Mouse (Mus musculus): ENCODE data around the gene Hagh. TPM values are rescaled to one million over a fixed set of nuclear protein-coding genes. Genes with fewer than 3 reads are reported as not detected.

Gene Hagh
- total RNA-seq (2015; ENCODE audit: low replicate concordance) (191 and 222 TPM in 2 replicates), total RNA-seq (2017; ENCODE audit: low replicate concordance) (223 and 230 TPM in 2 replicates)

- no peak for ATAC-seq (replicated peaks; ENCODE audit: low FRiP score, poor library complexity, severe bottlenecking)
Observed at GRCm38 (mm10) chr17:24839842-24840241, at the start of gene Hagh. TSS of gene Hagh (plus strand) at chr17:24840143.

- ATAC-seq (replicated peaks; ENCODE audit: low FRiP score, poor library complexity, severe bottlenecking) = no peak; the same call in 1 of the 2 replicates
Observed at GRCm38 (mm10) chr17:24792190-24792589, 47.8 kb upstream of the Hagh start.

GRCm38 (mm10) chr17:24794791-24795190, 45.2 kb upstream of the Hagh start:
- no peak for ATAC-seq (replicated peaks; ENCODE audit: low FRiP score, poor library complexity, severe bottlenecking)

DNA sequence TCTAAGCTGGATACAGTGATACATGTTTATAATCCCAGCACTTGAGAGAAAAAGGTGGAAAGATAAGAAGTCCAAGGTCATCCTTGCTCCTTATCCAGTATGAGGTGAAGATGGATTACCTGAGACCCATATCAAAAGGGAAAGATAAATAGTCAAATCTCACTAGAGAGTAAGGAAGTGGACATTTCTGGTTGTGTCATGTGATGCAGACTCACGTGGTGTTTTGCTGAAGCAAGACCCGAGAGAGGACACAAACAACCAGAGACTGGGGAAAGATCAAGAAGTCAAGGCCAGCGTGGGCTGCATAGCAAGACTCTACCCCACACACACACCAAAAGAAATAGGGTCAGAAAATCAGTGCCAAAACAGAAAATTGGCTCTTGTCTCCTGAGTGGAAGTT, 43.0 kb upstream of the Hagh start:
- no peak for ATAC-seq (replicated peaks; ENCODE audit: low FRiP score, poor library complexity, severe bottlenecking)

DNA sequence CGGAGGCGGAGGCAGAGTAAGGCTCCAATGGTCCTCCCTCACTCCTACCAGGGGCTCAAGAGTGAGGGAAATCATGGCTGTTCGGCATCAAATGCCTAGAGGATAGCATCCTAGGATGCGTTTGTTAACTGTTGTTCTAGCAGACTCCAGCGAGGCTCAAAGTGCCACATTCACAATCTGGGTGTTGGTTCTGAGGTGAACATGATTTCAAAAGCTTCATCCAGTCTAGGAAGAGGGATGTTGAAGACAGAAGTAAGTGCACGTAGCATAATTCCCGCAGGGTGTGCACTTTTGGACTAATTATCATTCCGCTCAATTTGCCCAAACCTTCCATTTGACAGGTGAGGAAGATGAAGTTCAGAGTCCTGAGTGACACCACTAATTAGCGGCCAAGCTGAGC, 41.7 kb upstream of the Hagh start:
- no peak for ATAC-seq (replicated peaks; ENCODE audit: low FRiP score, poor library complexity, severe bottlenecking)

DNA sequence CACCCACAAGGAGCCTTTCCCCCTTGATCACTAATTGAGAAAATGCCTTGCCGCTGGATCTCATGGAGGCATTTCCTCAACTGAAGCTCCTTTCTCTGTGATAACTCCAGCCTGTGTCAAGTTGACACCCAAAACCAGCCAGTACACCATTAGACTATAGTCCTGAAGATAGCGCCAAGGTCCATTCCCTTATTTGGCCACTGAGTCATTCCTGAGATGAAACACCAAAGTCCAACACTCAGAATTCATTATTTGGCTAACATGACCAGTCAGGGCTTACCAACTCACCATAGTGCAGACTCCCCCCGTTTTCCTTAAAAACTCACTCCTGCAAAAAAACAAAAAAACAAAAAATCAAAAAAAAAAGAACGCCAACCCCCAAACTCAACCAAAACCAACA, 40.5 kb upstream of the Hagh start:
- ATAC-seq (replicated peaks; ENCODE audit: low FRiP score, poor library complexity, severe bottlenecking) = no peak

DNA sequence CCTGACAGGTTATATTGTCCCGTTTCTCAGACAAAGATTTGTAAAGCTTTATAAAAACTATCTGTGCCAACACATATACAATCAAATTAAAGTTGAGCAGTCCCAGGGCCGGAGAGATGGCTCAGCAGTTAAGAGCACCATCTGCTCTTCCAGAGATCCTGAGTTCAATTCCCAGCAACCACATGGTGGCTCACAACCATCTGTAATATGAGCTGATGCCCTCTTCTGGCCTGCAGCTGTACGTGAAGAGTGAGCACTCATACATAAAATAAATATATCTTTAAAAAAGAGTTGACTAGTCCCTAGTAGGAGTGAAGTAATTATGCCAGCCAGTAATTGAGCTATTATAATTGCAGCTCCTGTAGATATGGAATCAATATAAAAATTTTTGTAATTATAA, 39.4 kb upstream of the Hagh start:
- no peak for ATAC-seq (replicated peaks; ENCODE audit: low FRiP score, poor library complexity, severe bottlenecking)

DNA sequence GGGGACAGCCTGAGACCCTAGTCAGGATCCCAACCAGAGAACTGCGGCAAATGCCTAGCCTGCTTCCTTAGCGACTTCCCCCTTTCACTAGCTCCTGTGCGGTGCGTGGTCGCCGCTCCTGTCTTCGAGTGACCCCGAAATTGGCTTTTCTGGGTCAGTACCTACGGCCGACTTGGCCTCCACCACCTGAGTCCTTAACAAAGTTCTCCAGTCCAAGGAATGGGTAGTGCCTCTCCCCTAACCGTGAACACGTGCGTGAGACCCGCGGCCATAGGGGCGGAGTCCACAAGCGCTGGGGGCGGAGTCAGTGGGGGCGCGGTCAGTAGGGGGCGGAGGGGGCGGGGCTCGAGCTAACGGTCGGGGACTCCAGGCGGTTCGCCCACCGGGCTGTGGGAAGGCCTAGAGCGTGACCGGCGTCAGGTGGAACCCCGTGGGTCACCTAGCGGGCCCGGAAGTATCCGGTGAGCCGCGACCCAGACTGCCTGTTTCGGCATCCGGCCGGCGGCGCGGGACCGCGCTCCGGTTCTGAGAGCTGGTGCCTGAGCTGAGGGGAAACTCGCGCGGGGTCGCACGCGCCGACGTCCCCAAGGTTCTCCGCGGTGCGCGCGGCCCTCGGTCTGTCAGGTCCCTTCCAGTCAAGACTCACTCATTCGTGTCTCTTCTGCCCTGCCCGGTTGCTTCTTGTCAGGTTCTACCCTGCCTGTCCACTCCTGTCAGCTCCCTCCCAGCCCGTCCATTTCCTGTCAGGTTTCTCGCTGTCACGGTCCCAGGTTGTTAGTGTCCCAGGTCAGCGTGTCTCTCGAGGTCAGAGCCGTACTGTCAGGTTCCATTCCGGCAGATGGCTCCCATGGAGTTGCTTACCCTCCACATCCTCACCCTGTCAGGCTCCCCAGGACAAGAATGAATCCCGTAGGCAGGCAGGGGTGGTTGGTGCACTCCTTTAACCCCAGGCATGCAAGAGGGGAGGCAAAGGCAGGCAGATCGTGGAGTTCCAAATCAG, 35.7 kb upstream of the Hagh start, which contains the start of gene Meiob:
Meiob (plus strand) TSS at position 338 of the 1,000 bp plus-strand sequence.
- ATAC-seq (replicated peaks; ENCODE audit: low FRiP score, poor library complexity, severe bottlenecking) = peak; percentile 89

GRCm38 (mm10) chr17:24811211-24811610, 28.7 kb upstream of the Hagh start:
- ATAC-seq (replicated peaks; ENCODE audit: low FRiP score, poor library complexity, severe bottlenecking) = no peak

DNA sequence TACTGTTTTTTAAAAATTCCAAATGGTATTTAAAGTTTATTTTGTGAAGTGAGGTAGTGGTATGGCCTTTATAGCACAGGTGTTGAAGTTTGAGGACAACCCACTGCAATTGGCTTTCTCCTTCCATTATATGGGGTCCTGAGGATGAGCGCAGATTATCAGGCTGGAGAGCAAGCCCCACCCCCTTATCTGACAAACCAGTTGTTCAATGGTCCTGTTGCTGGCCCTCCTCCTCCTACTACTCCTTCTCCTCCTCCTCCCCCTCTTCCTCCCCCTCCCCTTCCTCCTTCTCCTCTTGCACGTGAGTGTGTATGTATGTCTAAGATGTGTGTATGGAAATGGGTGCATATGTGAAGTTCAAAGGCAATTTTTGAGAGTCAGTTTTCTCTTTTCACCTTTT, 27.7 kb upstream of the Hagh start:
- peak; percentile 55 for ATAC-seq (replicated peaks; ENCODE audit: low FRiP score, poor library complexity, severe bottlenecking)

- peak; percentile 65 for ATAC-seq (replicated peaks; ENCODE audit: low FRiP score, poor library complexity, severe bottlenecking)
Observed at GRCm38 (mm10) chr17:24815256-24815655, 24.7 kb upstream of the Hagh start.

- no peak for ATAC-seq (replicated peaks; ENCODE audit: low FRiP score, poor library complexity, severe bottlenecking)
Observed at GRCm38 (mm10) chr17:24817503-24817902, 22.4 kb upstream of the Hagh start.

DNA sequence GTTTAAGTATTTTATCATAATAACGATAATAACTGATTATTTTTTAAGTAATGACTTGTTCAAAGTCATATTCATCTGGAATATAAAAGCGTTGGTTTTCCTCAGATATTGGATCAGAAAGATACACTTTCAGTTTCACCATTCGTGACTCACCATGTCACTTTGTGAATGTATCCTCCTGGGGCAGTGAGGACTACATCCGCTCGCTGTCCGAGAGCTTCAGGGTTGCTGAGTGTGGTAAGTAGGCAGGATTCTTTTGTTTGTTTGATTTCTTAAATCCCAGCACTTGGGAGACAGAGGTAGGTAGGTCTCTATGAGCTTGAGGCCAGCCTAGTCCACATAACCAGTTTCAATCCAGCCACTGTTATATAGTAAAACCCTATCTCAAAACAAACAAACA, 21.8 kb upstream of the Hagh start:
- no peak for ATAC-seq (replicated peaks; ENCODE audit: low FRiP score, poor library complexity, severe bottlenecking)

GRCm38 (mm10) chr17:24819469-24819868, 20.5 kb upstream of the Hagh start:
- no peak for ATAC-seq (replicated peaks; ENCODE audit: low FRiP score, poor library complexity, severe bottlenecking)

- ATAC-seq (replicated peaks; ENCODE audit: low FRiP score, poor library complexity, severe bottlenecking) = no peak
Observed at GRCm38 (mm10) chr17:24821351-24822280, 18.3 kb upstream of the Hagh start.

GRCm38 (mm10) chr17:24840341-24840740, 398 bp downstream of the Hagh start:
- ATAC-seq (replicated peaks; ENCODE audit: low FRiP score, poor library complexity, severe bottlenecking) = no peak

DNA sequence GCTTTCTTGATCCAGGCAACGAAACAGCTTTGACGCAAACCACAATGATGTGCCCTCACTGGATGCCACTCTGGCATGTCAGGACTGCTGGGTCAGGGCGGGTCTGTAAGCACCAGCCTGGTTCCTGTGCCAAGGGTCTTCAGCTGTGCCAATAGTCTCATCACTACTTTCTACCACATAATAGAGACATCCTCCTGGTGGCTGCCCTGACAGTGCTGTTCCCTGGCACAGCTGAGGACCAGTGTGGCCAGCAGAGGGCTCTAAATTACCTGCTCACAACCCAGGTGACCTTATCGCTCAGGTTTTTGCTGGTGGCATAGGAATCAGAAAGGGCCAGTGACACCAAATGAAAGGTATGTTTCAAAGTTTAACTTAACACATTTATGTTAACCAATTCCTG, 1.2 kb downstream of the Hagh start:
- peak; percentile 85 for ATAC-seq (replicated peaks; ENCODE audit: low FRiP score, poor library complexity, severe bottlenecking)

- ATAC-seq (replicated peaks; ENCODE audit: low FRiP score, poor library complexity, severe bottlenecking) = peak; percentile 79
Observed at GRCm38 (mm10) chr17:24842631-24843030, 2.7 kb downstream of the Hagh start.

DNA sequence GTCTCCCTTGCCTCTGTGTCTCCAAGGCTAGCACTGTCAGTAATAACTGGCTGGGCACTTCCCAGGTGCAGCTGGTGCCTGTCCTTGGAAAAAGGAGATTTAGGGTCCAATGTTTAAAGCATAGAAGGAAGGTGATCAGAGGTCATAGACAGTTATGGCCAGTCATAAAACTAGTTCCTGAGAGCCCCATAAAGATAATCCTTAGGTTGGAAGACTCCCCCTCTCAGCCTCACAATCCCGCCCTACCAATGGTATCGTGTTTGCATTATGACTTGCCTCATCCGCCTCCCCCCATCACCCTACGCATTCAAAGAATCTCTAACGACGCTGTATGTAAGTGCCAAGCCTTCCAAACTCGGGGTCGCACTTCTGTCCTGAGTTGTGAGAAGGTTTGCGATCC, 4.6 kb downstream of the Hagh start:
- no peak for ATAC-seq (replicated peaks; ENCODE audit: low FRiP score, poor library complexity, severe bottlenecking)

GRCm38 (mm10) chr17:24847386-24847785, 7.4 kb downstream of the Hagh start:
- no peak for ATAC-seq (replicated peaks; ENCODE audit: low FRiP score, poor library complexity, severe bottlenecking)
